Mouse (Mus musculus) liver, postnatal 0 days (tissue): ENCODE data around the gene Ugt1a6a. TPM values are rescaled to one million over a fixed set of nuclear protein-coding genes. Genes with fewer than 3 reads are reported as not detected.

Experiments used
- ATAC-seq: fragments of 200-750 bp; cut with Nextera tagmentation; 2 replicates; pipeline ENCODE4 v1.8.0; 2017; ENCODE audit warnings: mild to moderate bottlenecking, moderate library complexity
- DNase-seq: peaks from one replicate; pipeline ENCODE4 v3.0.0-alpha.2; 2016
- H3K27ac ChIP-seq: fragments of 300-500 bp; sonication (generic); 2 replicates; pipeline ENCODE4 v1.5.1; 2014; ENCODE audit warnings: antibody characterized with exemption, moderate library complexity, mild to moderate bottlenecking, low read depth
- H3K27me3 ChIP-seq: fragments of 300-500 bp; sonication (generic); 2 replicates; pipeline ENCODE4 v1.6.1; 2014; ENCODE audit warnings: low read length, control low read depth, mixed read lengths; ENCODE audit not compliant: insufficient read depth
- H3K36me3 ChIP-seq: fragments of 300-500 bp; sonication (generic); replicated peaks from 2 replicates; pipeline ENCODE4 v1.6.1; 2014; ENCODE audit warnings: mild to moderate bottlenecking, control low read depth, low read length, moderate library complexity, mixed read lengths; ENCODE audit not compliant: insufficient read depth
- H3K4me1 ChIP-seq: fragments of 300-500 bp; sonication (generic); 2 replicates; pipeline ENCODE4 v1.6.1; 2014; ENCODE audit warnings: antibody characterized with exemption, mild to moderate bottlenecking, control low read depth; ENCODE audit not compliant: insufficient read depth
- H3K4me2 ChIP-seq: fragments of 300-500 bp; sonication (generic); 2 replicates; pipeline ENCODE4 v1.6.1; 2014; ENCODE audit warnings: low read depth, mild to moderate bottlenecking, low read length, moderate library complexity, mixed read lengths
- H3K4me3 ChIP-seq: fragments of 300-500 bp; sonication (generic); 2 replicates; pipeline ENCODE4 v1.5.1; 2014; ENCODE audit warnings: low read depth, low read length
- H3K9ac ChIP-seq: fragments of 300-500 bp; sonication (generic); replicated peaks from 2 replicates; pipeline ENCODE4 v1.6.1; 2014; ENCODE audit warnings: mild to moderate bottlenecking, moderate library complexity
- H3K9me3 ChIP-seq: fragments of 300-500 bp; sonication (generic); 2 replicates; pipeline ENCODE4 v1.6.1; 2016; ENCODE audit warnings: mild to moderate bottlenecking, control low read depth, low read length, mixed read lengths
- CTCF ChIP-seq: sonication (generic); IDR thresholded peaks from 2 replicates; pipeline ENCODE4 v1.5.1; 2016; ENCODE audit warnings: antibody characterized with exemption, low read depth
- EP300 ChIP-seq: IDR thresholded peaks from 2 replicates; pipeline ENCODE4 v1.6.1; 2016; ENCODE audit warnings: antibody characterized with exemption, low read depth, mild to moderate bottlenecking
- WGBS: fragments of 180-500 bp; shearing (Covaris S2); extraction: QIAGEN DNeasy Blood & Tissue Kit; methylation state at CpG from one replicate; pipeline ENCODE4 v1.1.7; 2014; ENCODE audit not compliant: insufficient replicate concordance; 5-methylcytosine and 5-hydroxymethylcytosine counted together
- polyA plus RNA-seq: library from polyadenylated mRNA; unstranded; fragments of >200 nt; fragmentation: Nextera tagmentation; extraction: Ambion mirVana; gene quantifications from 2 replicates; pipeline ENCODE4 v1.2.1, GENCODE M21; 2015

Ugt1a6a gene
- polyA plus RNA-seq, 1 experiment from 2014 or later, result 27.7 TPM

- H3K9ac ChIP-seq, result no peak overlapping the region
- ATAC-seq (no peak), DNase-seq (no peak)
- peaks cover 39% of the 10 kb centered on the region for H3K4me1 ChIP-seq
- no peaks in the 10 kb centered on the region for H3K9me3 ChIP-seq
- peaks cover 88% of the 10 kb centered on the region for H3K36me3 ChIP-seq
- no peaks in the 10 kb centered on the region for H3K27me3 ChIP-seq
- H3K4me2 ChIP-seq, result no peak overlapping the region
- no peak overlapping the region for H3K4me3 ChIP-seq
- 72% methylated on average over 4 of the region's 4 CpGs for WGBS
- TF ChIP-seq EP300 (no peak), CTCF (no peak)
- H3K27ac ChIP-seq, result no peak overlapping the region
Measured at GRCm38 (mm10) chr1:88264869-88265240, 130.2 kb downstream of the Ugt1a6a start.

- peaks cover 29% of the 10 kb centered on the region for H3K4me1 ChIP-seq
- H3K36me3 ChIP-seq, result peaks cover 90% of the 10 kb centered on the region
- H3K9me3 ChIP-seq, result no peaks in the 10 kb centered on the region
- H3K9ac ChIP-seq, result no peak overlapping the region
- DNase-seq (no peak), ATAC-seq (no peak)
- WGBS, result 87% methylated on average over 13 of the region's 13 CpGs
- TF ChIP-seq CTCF (no peak), EP300 (no peak)
- no peak overlapping the region for H3K27ac ChIP-seq
- H3K4me2 ChIP-seq, result no peak overlapping the region
- H3K27me3 ChIP-seq, result no peaks in the 10 kb centered on the region
- no peak overlapping the region for H3K4me3 ChIP-seq
Measured at GRCm38 (mm10) chr1:88266123-88266522, 131.5 kb downstream of the Ugt1a6a start.

DNA sequence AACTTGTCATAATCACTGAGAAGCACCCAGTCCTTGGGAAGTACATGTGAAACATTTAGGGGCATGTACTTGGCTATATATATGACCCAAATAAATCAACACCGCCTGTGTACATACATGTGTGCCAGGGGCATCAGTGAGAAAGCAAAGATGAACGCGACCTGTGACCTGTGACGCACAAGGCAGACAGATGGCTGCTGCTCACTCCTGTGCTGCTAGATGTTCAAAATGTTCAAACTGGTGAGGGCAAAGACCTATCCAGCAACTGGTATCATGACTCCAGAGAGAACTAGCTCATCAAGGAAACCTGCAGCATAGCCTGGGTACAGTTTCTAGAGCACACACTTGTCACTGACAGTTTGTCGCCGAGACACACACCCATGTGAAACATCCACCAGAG, 132.9 kb downstream of the Ugt1a6a start:
- no peak for TF ChIP-seq CTCF
- no peak for TF ChIP-seq EP300
- ATAC-seq (no peak), DNase-seq (no peak)
- Histone ChIP-seq H3K27ac (no peak overlapping the region), H3K36me3 (peaks cover 90% of the 10 kb centered on the region), H3K4me3 (no peak overlapping the region), H3K4me1 (peaks cover 15% of the 10 kb centered on the region), H3K9me3 (no peaks in the 10 kb centered on the region), H3K4me2 (no peak overlapping the region), H3K9ac (no peak overlapping the region), H3K27me3 (no peaks in the 10 kb centered on the region)
- WGBS, result 88% methylated on average over 6 of the region's 6 CpGs

- Histone ChIP-seq H3K4me1 (peaks cover 11% of the 10 kb centered on the region), H3K27ac (no peak overlapping the region), H3K27me3 (no peaks in the 10 kb centered on the region), H3K9me3 (no peaks in the 10 kb centered on the region), H3K9ac (no peak overlapping the region), H3K4me3 (no peak overlapping the region), H3K4me2 (no peak overlapping the region), H3K36me3 (peaks cover 90% of the 10 kb centered on the region)
- TF ChIP-seq CTCF (no peak), EP300 (no peak)
- ATAC-seq, result no peak
- WGBS, result 78% methylated on average over 6 of the region's 6 CpGs
- DNase-seq, result no peak
Measured at GRCm38 (mm10) chr1:88268070-88268469, 133.5 kb downstream of the Ugt1a6a start.

Other genes starting within 250 kb of the Ugt1a6a start
- 7.3 and 9.2 TPM in 2 replicates for gene Usp40, start 126.3 kb upstream of the Ugt1a6a start, polyA plus RNA-seq
- gene Ugt1a10, start 79.4 kb upstream of the Ugt1a6a start, polyA plus RNA-seq, result 0.21 and 0.45 TPM in 2 replicates
- gene Ugt1a9, start 64.0 kb upstream of the Ugt1a6a start, polyA plus RNA-seq, result 0.54 and 0.56 TPM in 2 replicates
- gene Ugt1a8, start 47.0 kb upstream of the Ugt1a6a start, polyA plus RNA-seq, result not detected in 2 replicates
- gene Ugt1a7c, start 39.7 kb upstream of the Ugt1a6a start, polyA plus RNA-seq, result 2.3 and 2.9 TPM in 2 replicates
- 28.8 and 29.4 TPM in 2 replicates for gene Ugt1a6b, start 31.6 kb upstream of the Ugt1a6a start, polyA plus RNA-seq
- 0.08 and 0.19 TPM in 2 replicates for gene Ugt1a5, start 31.2 kb downstream of the Ugt1a6a start, polyA plus RNA-seq
- gene Ugt1a2, start 65.8 kb downstream of the Ugt1a6a start, polyA plus RNA-seq, result not detected in 2 replicates
- 7.1 and 7.8 TPM in 2 replicates for gene Dnajb3, start 71.0 kb downstream of the Ugt1a6a start, polyA plus RNA-seq
- gene Ugt1a1, start 77.2 kb downstream of the Ugt1a6a start, polyA plus RNA-seq, result 412 and 437 TPM in 2 replicates
- 0.61 and 0.66 TPM in 2 replicates for gene Mroh2a, start 92.2 kb downstream of the Ugt1a6a start, polyA plus RNA-seq
- gene Hjurp, start 142.8 kb downstream of the Ugt1a6a start, polyA plus RNA-seq, result 31.4 and 37.0 TPM in 2 replicates
- not detected in 2 replicates for gene Trpm8, start 142.9 kb downstream of the Ugt1a6a start, polyA plus RNA-seq